Mouse (Mus musculus) intestine, postnatal 0 days (tissue): ENCODE results near the gene Kidins220. TPM values are rescaled to one million over a fixed set of nuclear protein-coding genes. Genes with fewer than 3 reads are reported as not detected.

ENCODE experiments used
- ATAC-seq: fragments of 200-750 bp; cut with Nextera tagmentation; 2 replicates; pipeline ENCODE4 v1.8.0; 2017; ENCODE audit warnings: mild to moderate bottlenecking, moderate TSS enrichment, moderate library complexity
- H3K27ac ChIP-seq: fragments of 300-500 bp; sonication (generic); 2 replicates; pipeline ENCODE4 v1.5.1; 2014; ENCODE audit warnings: mild to moderate bottlenecking, low read depth, low read length, moderate library complexity
- H3K27me3 ChIP-seq: fragments of 300-500 bp; sonication (generic); replicated peaks from 2 replicates; pipeline ENCODE4 v1.6.1; 2014; ENCODE audit warnings: low read length, mixed read lengths; ENCODE audit not compliant: control insufficient read depth, insufficient read depth
- H3K36me3 ChIP-seq: fragments of 300-500 bp; sonication (generic); 2 replicates; pipeline ENCODE4 v1.6.1; 2014; ENCODE audit warnings: mild to moderate bottlenecking, moderate library complexity; ENCODE audit not compliant: control insufficient read depth, insufficient read depth
- H3K4me1 ChIP-seq: fragments of 300-500 bp; sonication (generic); replicated peaks from 2 replicates; pipeline ENCODE4 v1.6.1; 2014; ENCODE audit warnings: antibody characterized with exemption, low read length, mixed read lengths; ENCODE audit not compliant: control insufficient read depth, insufficient read depth
- H3K4me2 ChIP-seq: fragments of 300-500 bp; sonication (generic); replicated peaks from 2 replicates; pipeline ENCODE4 v1.6.1; 2014; ENCODE audit warnings: low read depth, mild to moderate bottlenecking, moderate library complexity
- H3K4me3 ChIP-seq: fragments of 300-500 bp; sonication (generic); 2 replicates; pipeline ENCODE4 v1.5.1; 2014; ENCODE audit warnings: low read depth, low read length
- H3K9ac ChIP-seq: fragments of 300-500 bp; sonication (generic); 2 replicates; pipeline ENCODE4 v1.6.1; 2014; ENCODE audit warnings: mild to moderate bottlenecking, low read depth, low read length
- H3K9me3 ChIP-seq: fragments of 300-500 bp; sonication (generic); 2 replicates; pipeline ENCODE4 v1.6.1; 2016; ENCODE audit warnings: mixed run types; ENCODE audit not compliant: control insufficient read depth
- CTCF ChIP-seq: sonication (generic); IDR thresholded peaks from 2 replicates; pipeline ENCODE4 v1.5.1; 2016; ENCODE audit warnings: low read depth, mild to moderate bottlenecking, control low read depth, antibody characterized with exemption, moderate library complexity
- WGBS: fragments of 180-500 bp; shearing (Covaris S2); extraction: QIAGEN DNeasy Blood & Tissue Kit; methylation state at CpG from one replicate; pipeline ENCODE4 v1.1.7; 2014; 5-methylcytosine and 5-hydroxymethylcytosine counted together
- polyA plus RNA-seq: library from polyadenylated mRNA; unstranded; fragments of >200 nt; fragmentation: Nextera tagmentation; extraction: Ambion mirVana; gene quantifications from 2 replicates; pipeline ENCODE4 v1.2.1, GENCODE M21; 2015

Kidins220 gene
- polyA plus RNA-seq, 1 experiment from 2014 or later = 17.2 TPM

- Histone ChIP-seq H3K27me3 (no peaks in the 10 kb centered on the region), H3K4me2 (no peak overlapping the region), H3K9me3 (no peaks in the 10 kb centered on the region), H3K36me3 (no peaks in the 10 kb centered on the region), H3K9ac (no peak overlapping the region), H3K27ac (no peak overlapping the region), H3K4me3 (no peak overlapping the region), H3K4me1 (no peaks in the 10 kb centered on the region)
- ATAC-seq = no peak
- TF ChIP-seq CTCF = no peak
- WGBS = 77% methylated on average over 7 of the region's 7 CpGs
Observed at GRCm38 (mm10) chr12:25109971-25110681, 135.4 kb downstream of the Kidins220 start.

DNA sequence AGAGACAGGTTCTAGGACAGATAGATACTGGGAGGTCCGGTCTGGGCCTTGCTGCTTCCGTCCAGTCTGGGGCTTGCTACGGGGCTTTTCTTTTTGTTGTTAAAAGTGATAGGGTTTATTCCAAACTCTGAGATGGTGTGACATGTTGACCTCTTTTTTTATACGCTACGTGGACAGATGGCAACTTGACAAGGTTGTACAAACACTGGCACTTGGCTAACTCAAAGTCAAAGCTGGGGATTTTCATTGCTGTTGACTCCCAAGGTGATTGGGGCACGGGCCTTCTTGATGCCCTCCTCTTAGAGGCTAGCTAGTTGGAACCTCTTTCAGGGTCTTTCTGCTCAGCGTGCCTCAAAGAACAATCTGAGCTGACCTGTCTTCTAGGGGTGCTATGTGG is 136.0 kb downstream of the Kidins220 start:
- no peak overlapping the region for H3K27ac ChIP-seq
- no peak for TF ChIP-seq CTCF
- H3K36me3 ChIP-seq = no peaks in the 10 kb centered on the region
- H3K4me1 ChIP-seq = no peaks in the 10 kb centered on the region
- H3K9ac ChIP-seq = no peak overlapping the region
- no peaks in the 10 kb centered on the region for H3K27me3 ChIP-seq
- no peak overlapping the region for H3K4me3 ChIP-seq
- 85% methylated on average over 7 of the region's 7 CpGs for WGBS
- no peak overlapping the region for H3K4me2 ChIP-seq
- no peak for ATAC-seq
- H3K9me3 ChIP-seq = no peaks in the 10 kb centered on the region

Other genes with a start within 250 kb of the Kidins220 start
- 8.1 and 8.2 TPM in 2 replicates for gene Mboat2, start 144.0 kb upstream of the Kidins220 start, polyA plus RNA-seq
- 313 and 344 TPM in 2 replicates for gene Id2, start 122.2 kb downstream of the Kidins220 start, polyA plus RNA-seq